Mouse (Mus musculus): ENCODE results near the gene Rad52. TPM values are rescaled to one million over a fixed set of nuclear protein-coding genes. Genes with fewer than 3 reads are reported as not detected.

Rad52 gene
- total RNA-seq (2023), result 10 to 100 TPM; 25.2 to 27.3 TPM

GRCm38 (mm10) chr6:119902204-119903080 is at the start of gene Rad52:
Gene Rad52, plus strand, starts transcription at chr6:119902698.

Other genes with a start within 250 kb of the Rad52 start
- 10 to 100 TPM; 11.9 to 12.9 TPM for gene Erc1, start 54.5 kb upstream of the Rad52 start, total RNA-seq (2023)
- 100 to 1,000 TPM; 369 to 402 TPM for gene Wnk1, start 136.0 kb downstream of the Rad52 start, total RNA-seq (2023)
- gene Ninj2, start 190.7 kb downstream of the Rad52 start, total RNA-seq (2023), result not detected